8 mouse cellular contexts compared by ENCODE assay signal in genomic region chr5:113136951-113137487, GRCm38 (mm10). TPM values are rescaled to one million over a fixed set of nuclear protein-coding genes. Genes with fewer than 3 reads are reported as not detected.
DNase-seq lines count a peak whose midpoint lies in the region; ATAC-seq and TF ChIP-seq lines count a peak whose summit lies in the region.

No protein-coding gene starts in this region.

- H3K9ac ChIP-seq in kidney, postnatal 0 days (ENCODE audit: low read depth, low read length) = 0 out of 2 replicates have a peak overlapping the region, but pooled peaks have one; percentile 53
- peak overlapping the region; percentile 63 for H3K9ac ChIP-seq in forebrain, embryonic 13.5 days
- H3K9ac ChIP-seq in hindbrain, embryonic 12.5 days = no peak overlapping the region

- H3K9me3 ChIP-seq in kidney, postnatal 0 days (replicated peaks; ENCODE audit: low read length) = no peaks in the 10 kb centered on the region
- H3K9me3 ChIP-seq in forebrain, embryonic 13.5 days (replicated peaks) = no peaks in the 10 kb centered on the region; the same call in 1 of the 2 replicates
- H3K9me3 ChIP-seq in hindbrain, embryonic 12.5 days (replicated peaks) = peaks cover 5% of the 10 kb centered on the region

- WGBS in kidney, postnatal 0 days = 63% methylated on average over 13 of the region's 13 CpGs
- 73% methylated on average over 13 of the region's 13 CpGs for WGBS in forebrain, embryonic 13.5 days
- 67% methylated on average over 13 of the region's 13 CpGs for WGBS in hindbrain, embryonic 12.5 days

- H3K4me2 ChIP-seq in kidney, postnatal 0 days (ENCODE audit: low read length) = peak overlapping the region; percentile 71
- H3K4me2 ChIP-seq in forebrain, embryonic 13.5 days = peak overlapping the region; percentile 77
- peak overlapping the region; percentile 87 for H3K4me2 ChIP-seq in hindbrain, embryonic 12.5 days (replicated peaks)

- peaks cover 22% of the 10 kb centered on the region; the same call in 1 of the 2 replicates for H3K4me1 ChIP-seq in kidney, postnatal 0 days (replicated peaks; ENCODE audit: insufficient read depth, low read length)
- peaks cover 71% of the 10 kb centered on the region for H3K4me1 ChIP-seq in forebrain, embryonic 13.5 days
- H3K4me1 ChIP-seq in hindbrain, embryonic 12.5 days = peaks cover 38% of the 10 kb centered on the region

- no peak for ATAC-seq in kidney, postnatal 0 days (replicated peaks; ENCODE audit: low FRiP score, low read depth)
- no peak for ATAC-seq in forebrain, embryonic 13.5 days
- ATAC-seq in hindbrain, embryonic 12.5 days (ENCODE audit: low FRiP score) = no peak

- H3K27me3 ChIP-seq in kidney, postnatal 0 days (ENCODE audit: insufficient read depth, low read length) = no peaks in the 10 kb centered on the region
- peaks cover 11% of the 10 kb centered on the region for H3K27me3 ChIP-seq in forebrain, embryonic 13.5 days
- peaks cover 41% of the 10 kb centered on the region for H3K27me3 ChIP-seq in hindbrain, embryonic 12.5 days

- peak overlapping the region; percentile 38 for H3K4me3 ChIP-seq in kidney, postnatal 0 days (replicated peaks; ENCODE audit: low read depth, low read length)
- peak overlapping the region; percentile 41 for H3K4me3 ChIP-seq in forebrain, embryonic 13.5 days
- H3K4me3 ChIP-seq in hindbrain, embryonic 12.5 days = no peak overlapping the region; the same call in 1 of the 2 replicates

- H3K36me3 ChIP-seq in kidney, postnatal 0 days (ENCODE audit: insufficient read depth, low read length) = no peaks in the 10 kb centered on the region
- no peaks in the 10 kb centered on the region for H3K36me3 ChIP-seq in forebrain, embryonic 13.5 days (ENCODE audit: poor library complexity, severe bottlenecking)
- no peaks in the 10 kb centered on the region for H3K36me3 ChIP-seq in hindbrain, embryonic 12.5 days

- no peak for DNase-seq in kidney, postnatal 0 days (ENCODE audit: low spot score)
- no peak for DNase-seq in kidney, postnatal 14 days
- peak; percentile 72 for DNase-seq in lung, postnatal 10 days
- DNase-seq in natural killer cell, adult 2 months (ENCODE audit: low spot score in 2 of 2) = no peak
- no peak for DNase-seq in embryo, embryonic 10.5 days (ENCODE audit: low spot score)
- no peak for DNase-seq in ovary, postnatal 14 days (ENCODE audit: low spot score)

- H3K27ac ChIP-seq in kidney, postnatal 0 days = peak overlapping the region; percentile 47; the same call in 1 of the 2 replicates
- H3K27ac ChIP-seq in forebrain, embryonic 13.5 days = peak overlapping the region; percentile 8
- no peak overlapping the region for H3K27ac ChIP-seq in hindbrain, embryonic 12.5 days

- no peak for TF ChIP-seq CTCF in kidney, postnatal 0 days (IDR thresholded peaks at IDR 0.05; ENCODE audit: low read depth)

RNA-seq across cellular contexts. Expression of gene Crybb3, which starts 55.6 kb away (rescaled TPM):
- 0.71 and 1.1 TPM in 2 replicates for polyA plus RNA-seq in kidney, postnatal 0 days (2015; fragmentation: Nextera tagmentation; extraction: Ambion mirVana)
- 0.57 and 0.65 TPM in 2 replicates for polyA plus RNA-seq in forebrain, embryonic 13.5 days (2015; fragmentation: Nextera tagmentation; extraction: Ambion mirVana)
- polyA plus RNA-seq in hindbrain, embryonic 12.5 days (2016; fragmentation: Nextera tagmentation; extraction: Ambion mirVana) = 0.74 and 0.81 TPM in 2 replicates
